Mouse (Mus musculus): ENCODE data around the gene Edf1.

Gene Edf1

GRCm38 (mm10) chr2:25581901-25582301 lies 24.3 kb downstream of the Edf1 start:
- DNase-seq (ENCODE audit: low read depth, low spot score) = no peak

- DNase-seq (ENCODE audit: low read depth, low spot score) = peak; percentile 33
These were observed 24.9 kb downstream of the Edf1 start for GRCm38 (mm10) chr2:25582466-25583119.

GRCm38 (mm10) chr2:25583120-25583481 lies 25.5 kb downstream of the Edf1 start:
- no peak for DNase-seq (ENCODE audit: low read depth, low spot score)

GRCm38 (mm10) chr2:25583571-25583970 lies 25.9 kb downstream of the Edf1 start:
- no peak for DNase-seq (ENCODE audit: low read depth, low spot score)

- DNase-seq (ENCODE audit: low read depth, low spot score) = no peak
These were observed 26.5 kb downstream of the Edf1 start for GRCm38 (mm10) chr2:25584152-25584551.

- no peak for DNase-seq (ENCODE audit: low read depth, low spot score)
These were observed 27.2 kb downstream of the Edf1 start for GRCm38 (mm10) chr2:25584856-25585255.

- no peak for DNase-seq (ENCODE audit: low read depth, low spot score)
These were observed 28.0 kb downstream of the Edf1 start for GRCm38 (mm10) chr2:25585601-25586000.

- no peak for DNase-seq (ENCODE audit: low read depth, low spot score)
These were observed 29.6 kb downstream of the Edf1 start for GRCm38 (mm10) chr2:25587290-25587689.

GRCm38 (mm10) chr2:25588227-25588907 lies 30.7 kb downstream of the Edf1 start:
- DNase-seq (ENCODE audit: low read depth, low spot score) = no peak

- peak; percentile 53 for DNase-seq (ENCODE audit: low read depth, low spot score)
These were observed 34.2 kb downstream of the Edf1 start for GRCm38 (mm10) chr2:25591863-25592262.

- no peak for DNase-seq (ENCODE audit: low read depth, low spot score)
These were observed 39.3 kb downstream of the Edf1 start for GRCm38 (mm10) chr2:25596765-25597510.

GRCm38 (mm10) chr2:25598749-25599148 lies 41.1 kb downstream of the Edf1 start:
- no peak for DNase-seq (ENCODE audit: low read depth, low spot score)

GRCm38 (mm10) chr2:25600037-25600436 lies 42.4 kb downstream of the Edf1 start:
- no peak for DNase-seq (ENCODE audit: low read depth, low spot score)

GRCm38 (mm10) chr2:25602526-25602925 lies 44.9 kb downstream of the Edf1 start:
- DNase-seq (ENCODE audit: low read depth, low spot score) = no peak

- peak; percentile 87 for DNase-seq (ENCODE audit: low read depth, low spot score)
These were observed 50.3 kb downstream of the Edf1 start, which contains the start of gene Rabl6 for GRCm38 (mm10) chr2:25607761-25608622. Gene Rabl6 (minus strand): TSS chr2:25608521.

GRCm38 (mm10) chr2:25608671-25609070 lies 51.0 kb downstream of the Edf1 start:
- no peak for DNase-seq (ENCODE audit: low read depth, low spot score)

All from R1 (cell line).